Mouse (Mus musculus) CH12.LX (cell line): ENCODE results near the gene Pheta1. TPM values are rescaled to one million over a fixed set of nuclear protein-coding genes. Genes with fewer than 3 reads are reported as not detected.

Source experiments
- DNase-seq: peaks from one replicate; pipeline ENCODE4 v3.0.0-alpha.2; 2013; ENCODE audit errors: extremely low read depth
- H3K27ac ChIP-seq: 2 replicates; pipeline ENCODE4 v1.5.1; 2012; ENCODE audit warnings: low read depth, mild to moderate bottlenecking, control low read depth, moderate library complexity; ENCODE audit not compliant: insufficient read depth
- H3K27me3 ChIP-seq: replicated peaks from 2 replicates; pipeline ENCODE3; 2012; ENCODE audit warnings: inconsistent platforms
- H3K36me3 ChIP-seq, 2 experiments: replicated peaks in 1 of 2; 2 replicates each; pipeline versions ENCODE3 to v1.6.1; 2012; ENCODE audit warnings: inconsistent platforms in 1 of 2, low read length in 1 of 2, mild to moderate bottlenecking in 1 of 2, mixed read lengths in 1 of 2, moderate library complexity in 1 of 2; ENCODE audit not compliant: control insufficient read depth in 1 of 2, insufficient read depth in 1 of 2
- H3K4me1 ChIP-seq, 2 experiments: 2 replicates each; pipeline ENCODE4 v1.6.1; 2012; ENCODE audit warnings: inconsistent platforms in 1 of 2, moderate library complexity in 1 of 2; ENCODE audit not compliant: insufficient read depth in 2 of 2, control insufficient read depth in 1 of 2
- H3K4me2 ChIP-seq: 2 replicates; pipeline ENCODE4 v1.6.1; 2012; ENCODE audit warnings: low read depth, mild to moderate bottlenecking, control low read depth; ENCODE audit not compliant: poor library complexity, insufficient read depth, severe bottlenecking
- H3K4me3 ChIP-seq, 3 experiments: fragments of 150-350 bp in 1 of 3; sonication (generic) in 1 of 3; replicated peaks in 1 of 3; 2 replicates each; pipeline versions ENCODE3 to v1.5.1; 2011 to 2012; ENCODE audit warnings: low read depth in 2 of 3, low read length in 2 of 3, mild to moderate bottlenecking in 2 of 3, moderate library complexity in 2 of 3, control low read depth in 1 of 3, improper control_type of control experiment in 1 of 3, inconsistent platforms in 1 of 3, mixed read lengths in 1 of 3; ENCODE audit not compliant: poor library complexity in 1 of 3
- H3K79me2 ChIP-seq: replicated peaks from 2 replicates; pipeline ENCODE4 v1.6.1; 2012; ENCODE audit warnings: mild to moderate bottlenecking, moderate library complexity; ENCODE audit not compliant: control insufficient read depth, poor library complexity, insufficient read depth, severe bottlenecking; ENCODE audit errors: extremely low read depth
- H3K9ac ChIP-seq: 2 replicates; pipeline ENCODE4 v1.6.1; 2012; ENCODE audit warnings: low read depth, mild to moderate bottlenecking, control low read depth, moderate library complexity; ENCODE audit not compliant: insufficient read depth
- H3K9me3 ChIP-seq: replicated peaks from 2 replicates; pipeline ENCODE3; 2012; ENCODE audit warnings: low read length, inconsistent platforms, mixed read lengths
- CHD2 ChIP-seq: IDR thresholded peaks from 2 replicates; pipeline ENCODE4 v1.6.1; 2011; ENCODE audit warnings: low read length, improper control_type of control experiment
- CTCF ChIP-seq, 2 experiments: IDR thresholded peaks in 1 of 2; conservative IDR thresholded peaks in 1 of 2; 2 replicates each; pipeline ENCODE4 v1.5.1; 2011 to 2012; ENCODE audit warnings: low read depth in 2 of 2, low read length in 2 of 2, improper control_type of control experiment in 1 of 2, inconsistent platforms in 1 of 2, mild to moderate bottlenecking in 1 of 2, moderate library complexity in 1 of 2
- E2F4 ChIP-seq: IDR thresholded peaks from 2 replicates; pipeline ENCODE4 v1.6.1; 2011; ENCODE audit warnings: low read depth, low read length, improper control_type of control experiment; ENCODE audit not compliant: insufficient replicate concordance
- ELF1 ChIP-seq: IDR thresholded peaks from 2 replicates; pipeline ENCODE4 v1.6.1; 2014; ENCODE audit warnings: low read depth, mild to moderate bottlenecking, inconsistent platforms, low read length, improper control_type of control experiment
- ETS1 ChIP-seq: conservative IDR thresholded peaks from 2 replicates; pipeline ENCODE4 v1.6.1; 2012; ENCODE audit warnings: low read depth, mild to moderate bottlenecking, inconsistent platforms, low read length, improper control_type of control experiment, moderate library complexity
- GABPA ChIP-seq: IDR thresholded peaks from 2 replicates; pipeline ENCODE4 v1.6.1; 2012; ENCODE audit warnings: low read depth, low read length, improper control_type of control experiment, inconsistent platforms; ENCODE audit not compliant: insufficient replicate concordance
- KAT2A ChIP-seq: IDR thresholded peaks from 2 replicates; pipeline ENCODE4 v1.6.1; 2012; ENCODE audit warnings: low read length, improper control_type of control experiment, inconsistent platforms; ENCODE audit not compliant: insufficient replicate concordance
- MAFK ChIP-seq: IDR thresholded peaks from 2 replicates; pipeline ENCODE4 v1.6.1; 2011; ENCODE audit warnings: low read length, improper control_type of control experiment; ENCODE audit not compliant: insufficient replicate concordance
- MEF2A ChIP-seq: IDR thresholded peaks from 2 replicates; pipeline ENCODE4 v1.6.1; 2014; ENCODE audit warnings: low read depth, mild to moderate bottlenecking, inconsistent platforms, low read length, improper control_type of control experiment, borderline replicate concordance
- MYC ChIP-seq: IDR thresholded peaks from 2 replicates; pipeline ENCODE4 v1.6.1; 2011; ENCODE audit warnings: low read depth, mild to moderate bottlenecking, improper control_type of control experiment, low read length
- RAD21 ChIP-seq: IDR thresholded peaks from 2 replicates; pipeline ENCODE4 v1.6.1; 2011; ENCODE audit warnings: low read depth, mild to moderate bottlenecking, low read length, improper control_type of control experiment, moderate library complexity
- SIN3A ChIP-seq: IDR thresholded peaks from 2 replicates; pipeline ENCODE4 v1.6.1; 2012; ENCODE audit warnings: low read length, improper control_type of control experiment, inconsistent platforms
- SMC3 ChIP-seq: IDR thresholded peaks from 2 replicates; pipeline ENCODE4 v1.6.1; 2011; ENCODE audit warnings: low read depth, low read length, improper control_type of control experiment
- TCF12 ChIP-seq: IDR thresholded peaks from 2 replicates; pipeline ENCODE4 v1.6.1; 2014; ENCODE audit warnings: low read depth, mild to moderate bottlenecking, inconsistent platforms, low read length, improper control_type of control experiment
- USF1 ChIP-seq: IDR thresholded peaks from 2 replicates; pipeline ENCODE4 v1.6.1; 2014; ENCODE audit warnings: low read depth, mild to moderate bottlenecking, inconsistent platforms, low read length, improper control_type of control experiment
- ZKSCAN1 ChIP-seq: IDR thresholded peaks from 2 replicates; pipeline ENCODE4 v1.6.1; 2012; ENCODE audit warnings: low read depth, inconsistent platforms, low read length, improper control_type of control experiment, borderline replicate concordance
- ZMIZ1 ChIP-seq: IDR thresholded peaks from 2 replicates; pipeline ENCODE4 v1.6.1; 2012; ENCODE audit warnings: low read depth, mild to moderate bottlenecking, inconsistent platforms, low read length, improper control_type of control experiment
- dilution Hi-C: fragments of 300-500 bp; cut with MboI; formaldehyde crosslinking; loops from 2 replicates; pipeline ENCODE4 v1.14.3; 2020; ENCODE audit warnings: low sequenced_read_pairs; ENCODE audit not compliant: extremely low pct_unique_long_range_greater_than_20kb, extremely low pct_ligation_motif_present
- in situ Hi-C: fragments of 300-500 bp; cut with MboI; formaldehyde crosslinking; loops from 3 replicates; pipeline ENCODE4 v1.14.3; 2019; ENCODE audit warnings: low sequenced_read_pairs, low pct_ligation_motif_present, low pct_unique_long_range_greater_than_20kb, mixed read lengths
- polyA plus RNA-seq: library from polyadenylated mRNA; unstranded; fragments of >175 nt; gene quantifications from 2 replicates; pipeline ENCODE4 v1.2.1, GENCODE M21; 2012; ENCODE audit warnings: low read depth; ENCODE audit not compliant: insufficient read length
- total RNA-seq, 2 experiments: library from RNA; depleted of rRNA; stranded (reverse); fragments of 300-350 nt in 1 of 2; fragments of >200 nt in 1 of 2; gene quantifications; 2 replicates each; pipeline ENCODE4 v1.2.3; 2012 to 2014

The Pheta1 gene
- total and polyA plus RNA-seq, 3 experiments = 1.4 to 4.5 (median 2.0) TPM

GRCm38 (mm10) chr5:121875041-121875440 is 26.3 kb downstream of the Pheta1 start:
- DNase-seq = no peak
- Histone ChIP-seq H3K79me2 (no peaks in the 10 kb centered on the region), H3K36me3 (no peaks in the 10 kb centered on the region), H3K4me1 (peaks cover 13 to 27% of the 10 kb centered on the region in 2 experiments), H3K4me3 (no peak overlapping the region), H3K27ac (no peak overlapping the region), H3K9ac (no peak overlapping the region), H3K4me2 (no peak overlapping the region), H3K27me3 (peaks cover 46% of the 10 kb centered on the region), H3K9me3 (peaks cover 18% of the 10 kb centered on the region)
- no peak for TF ChIP-seq GABPA
- in situ Hi-C loops = no loop called here
- dilution Hi-C loops = no loop called here

DNA sequence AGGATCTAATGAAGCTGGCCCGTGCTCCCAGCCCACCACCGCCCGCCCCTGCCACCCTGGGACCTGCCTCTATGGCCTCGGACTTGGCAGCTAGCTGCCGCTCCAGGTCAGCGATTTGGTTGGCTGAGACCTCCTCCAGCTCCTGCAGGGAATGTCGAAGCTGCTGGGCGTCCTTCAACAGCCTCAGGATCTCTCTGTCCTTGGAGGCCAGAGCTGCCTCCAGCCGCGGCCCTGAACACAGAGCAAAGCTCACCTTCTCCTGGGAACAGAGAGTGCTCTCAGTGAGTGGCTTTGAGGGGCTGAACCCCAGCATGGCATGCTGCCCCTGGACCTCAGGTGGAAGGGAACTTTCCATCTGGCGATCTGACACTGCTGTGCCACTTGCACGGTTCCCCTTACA is 28.1 kb downstream of the Pheta1 start:
- no peak for TF ChIP-seq ZKSCAN1
- no peak for TF ChIP-seq CHD2
- no peak for TF ChIP-seq MYC
- TF ChIP-seq CTCF (conservative IDR thresholded peaks at IDR 0.05 in 1 of 2, IDR thresholded peaks at IDR 0.05 in 1 of 2; ENCODE audit: low read depth in 2 of 2, low read length in 2 of 2) = no peak
- no peak for TF ChIP-seq SIN3A
- no peak for TF ChIP-seq MAFK
- no peak for TF ChIP-seq TCF12
- TF ChIP-seq MEF2A = no peak
- no peak for TF ChIP-seq ZMIZ1
- no peak for TF ChIP-seq RAD21
- TF ChIP-seq USF1 = no peak
- TF ChIP-seq ETS1 = no peak
- no peak for TF ChIP-seq E2F4
- no peak for TF ChIP-seq GABPA
- TF ChIP-seq KAT2A = no peak
- no peak for TF ChIP-seq SMC3
- TF ChIP-seq ELF1 = no peak
- in situ Hi-C loops = no loop called here
- Histone ChIP-seq H3K79me2 (no peaks in the 10 kb centered on the region), H3K27me3 (peaks cover 61% of the 10 kb centered on the region), H3K4me3 (no peak overlapping the region), H3K4me2 (no peak overlapping the region), H3K4me1 (peaks cover 13 to 23% of the 10 kb centered on the region in 2 experiments), H3K9ac (no peak overlapping the region), H3K36me3 (no peaks in the 10 kb centered on the region), H3K9me3 (peaks cover 18% of the 10 kb centered on the region), H3K27ac (no peak overlapping the region)
- dilution Hi-C loops = no loop called here
- DNase-seq = no peak
